Mouse (Mus musculus) natural killer cell, adult 2 months (primary cell): Measurements from ENCODE around the gene Slc24a4.
A peak's percentile ranks its signal among the peaks of the same experiment; 100 is the strongest.
"Not testable (repeated sequence)": the region's sequence is repeated elsewhere in the genome, so short reads cannot be mapped to it uniquely, and the experiment has no call there.

Experiments
- DNase-seq, 2 experiments: peaks; one replicate each; pipeline ENCODE4 v3.0.0; 2022; ENCODE audit warnings: low spot score in 2 of 2

Slc24a4 gene

DNA sequence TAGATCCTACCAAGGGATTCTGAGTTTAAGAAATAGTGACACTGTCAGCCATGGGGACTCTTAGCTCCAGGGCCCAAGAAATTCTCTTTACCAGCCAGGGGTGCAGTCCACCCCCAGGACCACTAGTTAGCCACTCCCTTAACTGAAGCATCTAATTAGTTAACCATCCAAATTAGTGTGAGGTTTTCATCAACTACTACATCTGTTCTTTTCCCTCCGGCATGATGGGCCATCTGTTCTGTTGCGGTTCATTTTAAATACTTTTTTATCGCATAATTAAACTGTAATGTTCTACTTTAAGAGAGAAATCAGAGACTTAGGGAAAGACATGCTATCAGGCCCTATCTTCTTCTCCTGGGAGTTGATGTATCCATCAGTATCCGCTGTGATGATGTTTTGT, 121.8 kb downstream of the Slc24a4 start:
- DNase-seq = no peak

DNA sequence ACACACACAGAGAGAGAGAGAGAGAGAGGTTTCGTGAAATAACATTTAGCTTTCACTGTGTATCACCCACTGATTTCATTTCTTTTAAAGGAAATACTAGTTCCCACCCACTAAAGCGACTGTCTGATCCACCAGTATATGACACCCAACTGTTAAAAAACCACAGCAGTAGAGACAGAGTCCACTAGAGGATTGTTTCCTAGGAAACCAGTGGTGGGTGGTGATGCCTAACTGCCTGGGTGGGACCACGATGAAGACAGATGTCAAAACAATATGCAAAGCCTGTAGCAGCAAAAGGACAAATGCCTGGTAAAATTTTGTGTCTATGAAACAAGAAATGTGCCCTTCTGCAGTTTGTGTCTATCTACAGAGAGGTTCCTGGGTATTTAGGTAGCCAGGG, 122.5 kb downstream of the Slc24a4 start:
- peak in 1 of 2 experiments; percentile 12 for DNase-seq

DNA sequence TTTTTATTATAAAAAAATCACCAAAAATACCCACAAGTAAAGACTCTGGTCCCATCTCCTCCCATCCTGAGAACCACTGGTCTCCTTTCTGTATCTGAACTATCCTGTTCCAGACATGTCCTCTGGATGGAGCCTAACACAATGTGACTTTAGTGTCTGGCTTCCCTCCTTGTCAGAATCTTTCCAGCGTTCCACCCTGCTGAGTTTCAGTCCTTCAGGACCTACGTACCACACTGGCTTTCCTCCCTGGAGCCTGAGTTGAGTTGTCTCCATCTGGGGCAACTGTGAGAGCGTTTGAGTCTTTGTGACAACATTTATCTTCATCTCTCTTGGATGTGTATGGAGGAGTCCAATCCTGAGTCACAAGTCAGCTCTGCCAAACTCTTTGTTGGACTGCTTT, 123.5 kb downstream of the Slc24a4 start:
- no peak for DNase-seq

DNA sequence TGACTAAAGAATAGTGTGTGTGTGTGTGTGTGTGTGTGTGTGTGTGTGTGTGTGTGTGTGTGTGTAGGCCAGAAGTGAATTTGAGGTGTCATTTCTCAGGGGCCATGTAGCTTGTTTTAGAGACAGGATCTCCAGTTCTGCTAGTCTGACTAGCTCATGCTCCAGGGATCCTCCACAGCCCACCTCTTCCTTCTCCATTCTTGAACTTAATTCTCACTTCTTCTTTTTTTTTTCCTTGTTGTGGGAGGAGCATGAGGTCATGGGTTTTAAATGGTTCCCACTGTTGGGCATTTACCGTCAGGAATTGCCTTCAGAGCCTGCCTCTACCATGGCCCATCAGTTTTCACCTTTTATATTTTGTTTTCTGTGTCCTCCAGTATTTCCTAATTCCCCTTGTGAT, 124.0 kb downstream of the Slc24a4 start:
- no peak for DNase-seq

DNA sequence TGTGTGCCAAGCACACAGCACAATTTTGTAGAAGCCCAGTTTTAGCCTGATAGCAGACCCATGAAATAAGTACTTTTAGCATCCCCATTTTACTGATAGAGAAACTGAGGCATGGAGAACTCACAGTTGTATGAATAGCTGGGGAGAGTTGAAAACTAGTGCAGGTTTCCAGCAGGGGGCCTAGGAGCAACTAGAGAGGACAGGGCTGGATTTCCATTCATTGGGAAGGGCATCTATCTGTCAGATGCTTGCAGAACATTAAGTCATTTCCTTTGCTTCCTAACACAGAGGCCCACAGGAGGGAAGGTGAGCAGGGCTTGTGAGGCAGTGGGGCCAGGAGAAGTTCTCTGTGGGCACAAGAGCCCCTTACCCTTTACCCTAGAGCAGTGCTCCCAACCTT, 126.5 kb downstream of the Slc24a4 start:
- no peak for DNase-seq

DNA sequence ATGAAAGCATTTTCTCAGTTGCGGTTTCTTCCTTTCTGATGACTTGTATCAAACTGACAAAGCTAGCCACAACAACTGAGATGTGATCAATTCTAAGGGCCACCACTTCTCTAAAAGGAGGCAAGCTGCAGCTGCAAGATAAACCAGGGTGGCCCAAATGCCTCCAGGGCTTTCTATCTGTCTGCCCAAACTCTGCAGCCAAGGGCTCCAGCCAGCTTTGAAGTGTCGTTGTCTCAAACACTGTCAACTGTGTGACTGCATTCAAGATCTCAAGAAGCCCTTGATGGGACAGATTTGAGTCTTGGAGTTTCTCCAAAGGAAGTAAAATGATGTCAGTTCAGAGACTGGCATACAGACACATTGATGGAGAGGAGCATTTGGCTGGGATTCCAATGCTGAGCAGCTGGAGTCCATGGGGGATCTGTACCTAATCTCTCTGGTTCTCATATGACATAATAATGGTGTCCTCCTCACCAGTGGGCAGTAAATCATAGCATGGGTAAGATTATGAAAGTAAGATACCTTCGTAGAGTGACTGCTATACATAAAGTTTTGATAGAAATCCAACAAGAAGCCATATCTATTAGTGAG, 130.1 kb downstream of the Slc24a4 start:
- no peak for DNase-seq

DNA sequence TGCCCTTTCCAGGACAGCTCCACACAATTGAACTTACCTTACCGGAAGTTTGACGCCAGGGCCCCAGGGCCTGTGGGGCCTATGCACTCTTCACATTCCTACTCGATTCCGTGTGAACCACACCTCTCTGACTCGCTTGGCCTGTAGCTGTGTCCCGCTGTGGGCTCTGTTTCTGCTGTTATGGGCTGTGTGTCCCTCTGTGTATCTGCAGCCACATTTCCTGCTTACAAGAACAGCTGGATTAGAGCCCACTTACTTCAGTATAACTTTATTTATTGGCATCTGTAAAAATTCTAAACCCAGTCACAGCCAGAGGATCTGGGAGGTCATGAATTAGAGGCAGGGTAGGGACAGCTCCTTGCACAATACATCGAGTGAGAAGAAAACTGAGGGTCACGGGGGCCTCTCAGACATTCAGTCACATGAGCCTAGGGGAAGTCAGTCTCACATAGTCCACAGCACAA, 133.4 kb downstream of the Slc24a4 start:
- DNase-seq = no peak

DNA sequence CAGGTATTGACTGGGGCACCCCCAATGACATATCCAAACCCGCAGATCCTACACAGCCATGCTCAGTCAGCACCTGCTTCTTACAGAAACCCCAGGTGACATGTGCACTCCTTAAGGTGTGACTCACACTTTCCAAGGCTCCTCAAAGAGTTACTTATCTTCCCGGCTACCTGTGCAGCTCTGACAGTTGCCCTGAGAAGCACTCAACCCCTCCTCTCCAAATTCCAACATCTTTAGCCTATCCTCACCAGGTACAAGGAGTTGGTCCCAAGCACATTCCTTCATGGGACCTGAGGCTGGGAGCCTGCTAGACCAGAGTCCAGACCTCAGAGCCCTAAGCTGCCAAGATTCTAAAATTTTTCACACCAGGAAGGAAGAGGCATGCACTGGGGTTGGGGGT, 134.3 kb downstream of the Slc24a4 start:
- no peak for DNase-seq

DNA sequence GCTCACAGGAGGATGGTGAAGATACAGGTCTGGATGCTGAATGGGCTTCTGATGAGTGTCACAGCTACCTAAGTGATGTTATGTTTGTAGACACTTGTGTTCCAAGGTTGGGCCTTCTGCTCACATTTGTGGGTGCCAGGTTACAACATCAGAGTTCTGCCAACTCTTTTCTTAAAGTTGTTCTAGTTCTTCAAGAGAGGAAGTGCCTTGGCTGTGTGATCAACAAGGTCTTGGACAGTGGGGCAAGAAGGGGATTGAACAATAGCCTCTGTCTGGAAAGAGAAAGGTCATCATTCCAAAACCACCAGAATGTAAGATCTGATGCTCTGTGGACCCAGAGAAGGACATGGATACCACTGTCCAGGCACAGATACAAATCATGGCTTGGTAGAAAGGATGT, 134.7 kb downstream of the Slc24a4 start:
- DNase-seq = no peak

DNA sequence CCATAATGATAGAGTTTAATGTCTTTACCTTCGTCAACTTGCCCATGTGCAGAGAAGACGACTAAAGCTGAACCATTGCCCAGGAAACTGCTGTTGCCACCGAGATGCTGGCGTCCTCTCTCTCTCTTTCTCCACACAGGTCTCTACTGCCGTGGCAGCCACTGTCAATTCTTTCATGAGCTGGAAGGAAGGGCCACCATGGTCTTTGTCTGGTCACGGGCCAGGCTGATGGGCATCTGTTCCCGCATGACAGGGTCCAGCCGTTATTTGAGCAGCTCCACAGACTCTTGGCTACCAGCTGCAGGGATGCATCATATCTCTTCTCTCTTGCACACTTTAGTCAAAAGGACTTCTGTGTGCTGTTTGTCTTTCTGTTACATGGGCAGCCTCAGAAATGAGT, 137.9 kb downstream of the Slc24a4 start:
- DNase-seq = no peak

DNA sequence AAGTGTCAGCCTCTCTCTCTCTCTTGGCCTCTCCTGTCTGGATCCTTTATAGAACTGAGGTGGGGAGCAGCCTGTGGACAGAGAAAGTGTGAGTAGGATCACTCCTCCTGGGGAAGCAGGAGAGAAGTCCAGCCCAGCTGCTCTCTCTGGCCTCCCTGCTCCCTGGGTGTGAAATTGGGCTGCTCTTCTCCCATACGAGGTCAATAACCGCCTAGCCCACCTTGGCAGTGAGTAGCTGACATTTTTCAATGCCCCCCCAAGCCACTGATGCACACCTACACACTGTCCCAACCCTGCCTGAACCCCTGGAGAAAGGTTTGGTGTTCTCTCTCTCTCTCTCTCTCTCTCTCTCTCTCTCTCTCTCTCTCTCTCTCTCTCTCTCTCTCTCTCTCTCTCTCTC, 140.6 kb downstream of the Slc24a4 start:
- no peak for DNase-seq

DNA sequence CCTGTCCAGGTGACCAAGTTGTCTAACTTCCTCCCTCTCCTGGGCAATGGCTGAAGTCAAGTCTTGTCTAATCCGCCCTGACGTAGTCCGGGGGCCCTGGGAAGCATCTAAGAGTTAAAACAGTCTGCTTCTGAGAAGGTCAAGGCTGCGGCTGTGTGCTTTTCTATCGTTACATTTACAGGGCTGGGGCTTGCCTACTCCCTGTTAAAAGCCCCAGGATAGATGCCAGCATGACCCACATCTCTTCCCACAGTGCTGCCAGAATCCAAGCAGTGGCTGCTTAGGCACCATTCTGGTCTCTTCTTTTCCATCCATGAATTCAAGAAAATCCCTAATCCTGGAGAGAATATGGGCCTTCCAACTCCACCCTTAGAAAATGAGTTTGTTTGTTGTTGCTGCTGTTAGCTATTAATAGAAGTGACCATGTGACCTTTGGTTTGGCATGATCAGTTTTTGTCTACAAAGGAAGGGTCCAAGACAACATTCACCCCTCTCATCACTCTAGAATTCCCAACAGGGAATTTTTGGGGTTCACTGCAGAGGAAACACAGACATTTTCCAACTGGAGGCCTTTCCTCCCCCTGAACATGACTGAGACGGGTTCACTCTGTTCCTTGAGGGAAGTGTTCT, 142.4 kb downstream of the Slc24a4 start:
- no peak for DNase-seq

DNA sequence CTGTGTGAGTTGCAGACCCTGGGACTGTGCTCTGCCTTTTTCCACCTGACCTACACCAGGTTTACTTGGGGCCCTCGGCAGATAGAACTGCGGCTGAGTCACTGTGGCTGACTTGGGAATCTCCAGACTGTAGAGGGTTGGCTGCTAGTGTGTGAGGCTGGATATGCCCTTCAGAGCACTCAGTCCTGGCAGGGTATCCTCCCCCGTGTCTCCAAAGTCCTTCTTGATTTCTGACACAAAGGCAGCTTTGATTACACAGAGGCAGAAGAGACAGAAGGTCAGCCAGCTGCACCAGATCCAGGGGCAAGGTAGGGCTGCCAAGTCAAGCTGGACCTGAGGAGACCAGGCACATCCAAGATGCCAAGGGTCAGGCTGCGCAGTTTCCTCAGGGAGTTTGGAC, 142.9 kb downstream of the Slc24a4 start:
- DNase-seq = no peak

DNA sequence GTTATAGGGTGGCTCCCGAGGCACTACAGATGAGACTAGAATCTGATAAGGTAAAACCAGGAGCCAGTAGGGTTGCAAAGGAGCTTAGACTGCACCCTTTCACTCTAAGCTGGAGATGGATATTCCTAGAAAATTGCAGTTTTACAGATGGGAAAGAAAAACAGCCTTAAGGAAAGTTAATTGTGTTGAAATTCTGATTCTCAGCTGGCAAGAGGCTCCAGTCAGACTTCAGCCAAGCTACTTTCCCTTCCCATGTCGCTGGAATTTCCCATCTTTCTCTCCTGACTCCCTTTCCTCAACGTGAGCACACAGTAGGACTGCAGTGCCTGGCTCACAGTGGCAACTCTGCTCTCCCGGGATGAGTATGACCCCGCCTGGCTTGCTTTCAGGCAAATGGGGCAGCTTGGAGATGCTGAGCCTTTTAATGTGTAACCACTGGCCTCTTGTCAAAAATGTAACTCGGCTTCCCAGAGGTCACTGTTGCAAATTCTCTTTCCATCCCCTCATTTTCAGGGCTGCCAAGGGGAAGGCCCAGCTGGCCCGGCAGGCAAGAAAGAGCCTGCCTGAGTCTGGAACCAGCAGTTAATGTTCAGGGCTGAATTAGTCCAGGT, 147.4 kb downstream of the Slc24a4 start:
- no peak for DNase-seq

DNA sequence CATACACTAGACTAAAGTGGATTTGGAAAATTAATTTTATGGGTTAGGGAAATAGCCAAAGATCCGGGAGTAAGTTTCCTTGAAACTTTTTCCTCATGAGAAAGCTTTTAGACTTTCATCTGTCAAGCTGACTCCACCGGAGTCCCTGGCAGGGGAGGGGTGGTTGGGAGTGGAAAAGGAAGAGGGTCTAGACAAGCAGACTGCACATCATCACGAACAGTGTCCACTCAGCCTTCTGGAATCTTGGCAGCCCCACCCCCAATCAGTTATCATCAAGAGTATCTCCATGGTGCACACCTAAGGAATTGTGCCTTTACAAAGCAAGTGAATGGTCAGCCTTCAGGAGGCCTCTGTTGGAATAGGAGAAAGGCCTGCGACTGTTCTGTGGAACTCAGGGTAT, 151.8 kb downstream of the Slc24a4 start:
- not testable (repeated sequence) for DNase-seq

DNA sequence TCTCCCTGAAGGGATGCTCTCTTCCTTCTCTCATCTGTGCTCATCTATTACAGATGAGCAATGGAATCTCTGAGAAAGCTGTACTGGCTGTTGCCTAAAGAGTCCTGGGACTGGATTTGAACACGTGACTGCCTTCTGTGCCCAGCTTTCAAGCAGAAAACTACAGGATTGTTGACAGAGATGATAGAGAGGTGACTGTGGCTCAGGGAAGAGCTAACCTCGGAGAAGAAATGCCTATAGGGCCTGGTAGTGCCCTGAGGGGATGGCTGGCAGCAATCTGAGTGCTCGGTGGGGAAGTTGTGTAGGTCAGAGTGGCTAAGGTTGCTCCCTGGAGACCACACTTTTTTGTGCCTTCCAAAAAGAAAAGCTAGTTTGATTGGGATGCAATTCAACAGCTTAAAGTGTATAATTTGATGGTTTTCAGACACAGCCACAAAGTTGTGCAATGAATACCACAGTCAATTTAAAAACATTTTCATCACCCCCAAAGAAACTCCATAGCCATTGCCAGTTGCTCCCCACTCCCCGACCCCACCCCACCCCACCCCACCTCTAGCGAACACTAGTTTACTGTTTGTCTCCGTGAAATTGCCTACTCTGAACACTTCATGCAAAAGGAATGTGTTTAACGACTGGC, 152.5 kb downstream of the Slc24a4 start:
- no peak for DNase-seq

DNA sequence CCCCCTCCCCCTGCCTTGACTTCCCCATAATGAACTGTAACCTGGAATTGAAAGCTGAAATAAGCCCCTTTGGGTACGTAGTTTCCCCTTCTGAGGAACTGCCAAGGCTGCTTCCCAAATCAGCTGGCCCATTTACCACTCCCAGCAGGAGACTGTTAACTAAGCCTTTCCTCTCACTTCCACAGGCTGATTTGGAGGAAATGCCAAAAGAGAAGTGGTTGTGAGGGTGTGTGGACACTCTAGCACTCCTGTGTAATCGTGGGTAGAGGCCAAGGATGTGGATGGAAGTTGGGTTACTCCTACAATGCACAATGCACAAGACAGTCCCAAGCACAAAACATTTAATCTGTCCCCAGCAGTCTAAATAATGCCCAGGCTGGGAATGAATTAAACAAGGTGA, 153.6 kb downstream of the Slc24a4 start:
- no peak for DNase-seq

DNA sequence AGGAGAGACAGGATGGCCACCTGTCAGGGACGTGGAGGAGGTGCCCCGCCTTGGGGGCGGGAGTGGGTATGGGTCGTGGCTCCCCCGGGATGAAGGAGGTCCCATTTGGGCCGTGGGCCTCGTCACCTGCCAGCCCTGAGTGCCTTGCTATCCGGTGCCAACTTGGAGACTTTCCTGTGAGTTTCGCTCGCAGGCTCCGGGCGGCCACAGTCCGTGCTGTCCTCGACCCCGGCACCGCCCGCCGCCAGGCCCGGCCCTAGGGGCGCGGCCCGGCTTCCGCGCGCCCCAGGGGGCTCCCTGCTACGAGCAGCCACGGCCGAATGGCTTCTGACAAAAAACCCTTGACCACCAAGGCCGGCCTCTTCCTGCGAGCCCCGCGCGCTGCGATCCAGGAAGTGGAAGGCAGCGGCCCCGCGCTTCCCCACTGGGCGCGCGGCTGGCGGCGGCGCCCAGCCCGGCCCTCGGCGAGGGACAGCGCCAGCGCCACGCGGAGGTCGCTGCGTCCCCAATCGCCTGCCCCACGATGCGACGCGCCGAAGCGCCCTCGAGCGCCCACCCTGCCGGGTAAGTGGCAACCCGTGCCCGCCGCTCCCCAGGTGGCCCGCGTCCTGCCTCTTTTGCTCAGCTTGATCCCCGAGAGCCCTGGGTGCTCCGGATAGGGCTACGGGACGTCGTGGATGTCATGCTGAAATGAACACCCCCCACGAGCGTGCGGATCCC, 154.4 kb downstream of the Slc24a4 start, which contains the start of gene Rin3:
TSS of gene Rin3 (plus strand) at position 286 of the 720 bp plus-strand sequence.
- DNase-seq = peak; percentile 76 to 84

DNA sequence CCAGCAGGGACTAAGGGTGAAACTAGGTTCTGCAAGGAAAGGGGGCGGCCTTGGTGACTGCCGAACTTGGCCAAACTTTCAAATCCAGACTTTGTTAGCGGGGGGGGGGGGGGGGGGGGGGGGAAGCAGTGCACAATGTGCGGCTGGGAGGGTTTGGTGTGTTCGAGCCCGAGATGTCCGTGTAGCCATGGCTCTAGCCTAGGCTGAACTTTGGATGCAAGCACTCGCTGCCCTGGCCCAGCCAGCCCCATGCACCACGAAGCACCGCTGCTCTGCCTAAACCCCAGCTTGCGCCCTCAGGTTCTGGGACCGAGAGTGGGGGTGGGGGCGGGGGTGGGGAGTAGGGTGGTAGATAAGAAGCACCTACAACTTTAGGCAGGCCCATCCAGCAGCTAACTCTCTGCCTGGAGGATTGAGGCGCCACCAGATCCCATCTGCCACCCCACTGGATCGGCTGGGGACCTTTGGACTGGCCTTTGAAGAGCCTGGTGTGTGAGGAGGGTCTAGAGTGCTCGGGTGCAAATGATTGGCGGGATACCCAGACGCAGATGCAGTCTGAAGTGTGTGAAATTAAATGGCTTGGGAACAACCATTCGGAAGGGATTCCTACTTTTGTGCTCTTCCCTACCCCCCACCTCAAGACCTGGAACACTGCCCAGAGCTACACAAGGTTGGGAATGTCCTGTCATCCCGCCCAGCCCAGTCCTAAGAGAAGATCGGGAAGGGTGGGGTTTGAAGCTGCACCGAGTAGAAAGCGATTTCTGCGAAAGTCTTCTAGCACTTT, 155.1 kb downstream of the Slc24a4 start:
- DNase-seq = no peak

DNA sequence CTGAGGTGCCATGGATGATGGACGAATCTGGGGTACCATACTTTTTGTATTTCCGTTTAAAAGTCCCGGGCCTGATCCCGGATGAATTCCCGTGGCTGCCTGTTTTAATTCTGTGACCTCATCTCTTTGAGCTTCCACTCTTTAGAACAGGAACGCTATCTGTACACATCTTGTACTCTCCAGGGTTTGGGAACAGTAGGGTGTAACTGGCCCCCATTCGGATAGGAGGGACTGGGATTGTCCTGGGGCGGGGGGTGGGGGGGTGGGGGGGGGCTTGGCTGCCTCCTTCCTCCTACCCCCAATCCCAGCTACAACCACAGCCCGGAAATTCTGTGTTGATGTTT, 155.7 kb downstream of the Slc24a4 start:
- no peak for DNase-seq

DNA sequence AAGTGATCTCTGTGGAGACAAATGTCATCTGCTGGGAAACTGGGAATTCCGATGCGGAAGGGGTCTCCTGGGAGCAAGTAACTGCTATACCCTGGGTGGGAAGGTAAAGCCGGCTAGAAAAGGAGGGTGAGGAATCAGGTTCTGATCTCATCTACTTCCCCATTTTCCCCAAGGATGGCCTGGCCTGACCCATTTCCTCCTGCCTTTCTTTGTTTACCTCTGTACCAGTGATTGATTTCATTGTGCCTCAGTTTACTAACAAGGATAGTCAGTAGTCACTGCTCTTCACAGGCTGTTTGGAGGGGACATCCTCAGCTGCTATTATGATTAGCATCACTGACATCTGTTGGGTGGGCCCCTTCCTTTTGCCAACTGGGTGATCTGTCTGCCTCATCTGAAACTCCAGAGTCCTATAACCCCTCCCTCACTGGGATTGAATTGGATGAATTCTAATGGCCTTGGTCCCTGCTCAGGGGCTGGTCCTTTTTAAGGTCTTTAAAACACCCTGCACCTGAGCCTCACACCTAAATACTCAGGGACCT, 156.2 kb downstream of the Slc24a4 start:
- DNase-seq = no peak
